Mouse (Mus musculus) forebrain, embryonic 12.5 days (tissue): ENCODE measurements around the gene Vmo1. TPM values are rescaled to one million over a fixed set of nuclear protein-coding genes. Genes with fewer than 3 reads are reported as not detected.

Source experiments
- ATAC-seq: fragments of 200-750 bp; cut with Nextera tagmentation; 2 replicates; pipeline ENCODE4 v1.8.0; 2017; ENCODE audit warnings: moderate TSS enrichment; ENCODE audit not compliant: low FRiP score
- H3K27ac ChIP-seq: fragments of 300-500 bp; sonication (generic); 2 replicates; pipeline ENCODE4 v1.5.1; 2016; ENCODE audit warnings: mild to moderate bottlenecking
- H3K27me3 ChIP-seq: fragments of 300-500 bp; sonication (generic); 2 replicates; pipeline ENCODE4 v1.6.1; 2016; ENCODE audit warnings: mild to moderate bottlenecking
- H3K36me3 ChIP-seq: fragments of 300-500 bp; sonication (generic); replicated peaks from 2 replicates; pipeline ENCODE4 v1.6.1; 2016; ENCODE audit warnings: mild to moderate bottlenecking
- H3K4me1 ChIP-seq: fragments of 300-500 bp; sonication (generic); 2 replicates; pipeline ENCODE4 v1.6.1; 2016
- H3K4me2 ChIP-seq: fragments of 300-500 bp; sonication (generic); 2 replicates; pipeline ENCODE4 v1.6.1; 2016; ENCODE audit warnings: mild to moderate bottlenecking, moderate library complexity
- H3K4me3 ChIP-seq: fragments of 300-500 bp; sonication (generic); replicated peaks from 2 replicates; pipeline ENCODE4 v1.5.1; 2016; ENCODE audit warnings: mild to moderate bottlenecking
- H3K9ac ChIP-seq: fragments of 300-500 bp; sonication (generic); 2 replicates; pipeline ENCODE4 v1.6.1; 2016; ENCODE audit warnings: mild to moderate bottlenecking
- H3K9me3 ChIP-seq: fragments of 300-500 bp; sonication (generic); 2 replicates; pipeline ENCODE4 v1.6.1; 2016
- WGBS: fragments of 180-500 bp; shearing (Covaris S2); methylation state at CpG from one replicate; pipeline ENCODE4 v1.1.7; 2016; 5-methylcytosine and 5-hydroxymethylcytosine counted together
- polyA plus RNA-seq: library from polyadenylated mRNA; unstranded; fragments of >200 nt; fragmentation: Nextera tagmentation; extraction: Ambion mirVana; gene quantifications from 2 replicates; pipeline ENCODE4 v1.2.1, GENCODE M21; 2016

Gene Vmo1
- polyA plus RNA-seq, 1 experiment from 2014 or later: not detected

DNA sequence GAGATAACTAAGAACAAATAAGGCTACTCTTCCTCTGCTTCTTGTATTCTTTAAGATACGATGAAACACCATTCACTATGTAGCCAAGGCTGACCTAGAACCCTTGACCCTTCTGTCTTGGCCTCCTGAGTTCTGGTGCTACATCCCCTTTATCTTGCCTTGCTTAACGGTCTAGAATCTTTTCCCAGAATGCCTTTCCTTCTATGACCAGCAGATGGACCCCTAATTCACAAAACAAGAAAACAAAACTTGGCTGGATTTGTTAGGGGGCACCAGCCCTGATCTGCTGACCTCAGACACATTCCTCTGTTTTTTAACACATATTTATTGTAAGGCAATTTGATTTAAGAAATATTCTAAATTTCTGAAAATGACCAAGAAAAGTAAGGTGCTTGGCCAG, 1.9 kb upstream of the Vmo1 start:
- 35% methylated on average over 2 of the region's 2 CpGs for WGBS
- Histone ChIP-seq H3K9me3 (no peaks in the 10 kb centered on the region), H3K36me3 (no peaks in the 10 kb centered on the region), H3K4me1 (peaks cover 9% of the 10 kb centered on the region), H3K27ac (no peak overlapping the region), H3K4me2 (no peak overlapping the region), H3K27me3 (peaks cover 25% of the 10 kb centered on the region), H3K4me3 (no peak overlapping the region), H3K9ac (no peak overlapping the region)
- ATAC-seq: no peak

DNA sequence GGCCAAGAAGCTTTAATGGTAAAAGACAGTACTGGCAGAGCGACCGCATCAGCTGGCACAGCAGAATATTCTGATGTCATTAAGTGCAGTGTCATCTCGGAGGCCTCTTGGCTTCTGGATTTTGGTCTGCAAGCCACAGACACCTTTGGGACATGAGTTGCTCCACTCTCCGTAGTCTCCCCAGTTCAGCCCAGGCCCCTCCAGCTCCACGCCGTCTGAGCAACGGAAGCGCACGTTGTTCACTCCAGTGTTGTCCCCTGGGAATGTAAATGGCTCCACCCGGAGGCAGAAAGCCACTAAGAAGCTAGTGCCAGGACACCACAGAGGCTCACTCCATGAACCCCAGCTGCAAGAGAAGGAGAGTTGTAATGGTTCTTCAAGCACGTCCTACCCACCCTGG, 896 bp downstream of the Vmo1 start:
- no peak for ATAC-seq
- 58% methylated on average over 11 of the region's 11 CpGs for WGBS
- H3K27ac ChIP-seq: no peak overlapping the region

DNA sequence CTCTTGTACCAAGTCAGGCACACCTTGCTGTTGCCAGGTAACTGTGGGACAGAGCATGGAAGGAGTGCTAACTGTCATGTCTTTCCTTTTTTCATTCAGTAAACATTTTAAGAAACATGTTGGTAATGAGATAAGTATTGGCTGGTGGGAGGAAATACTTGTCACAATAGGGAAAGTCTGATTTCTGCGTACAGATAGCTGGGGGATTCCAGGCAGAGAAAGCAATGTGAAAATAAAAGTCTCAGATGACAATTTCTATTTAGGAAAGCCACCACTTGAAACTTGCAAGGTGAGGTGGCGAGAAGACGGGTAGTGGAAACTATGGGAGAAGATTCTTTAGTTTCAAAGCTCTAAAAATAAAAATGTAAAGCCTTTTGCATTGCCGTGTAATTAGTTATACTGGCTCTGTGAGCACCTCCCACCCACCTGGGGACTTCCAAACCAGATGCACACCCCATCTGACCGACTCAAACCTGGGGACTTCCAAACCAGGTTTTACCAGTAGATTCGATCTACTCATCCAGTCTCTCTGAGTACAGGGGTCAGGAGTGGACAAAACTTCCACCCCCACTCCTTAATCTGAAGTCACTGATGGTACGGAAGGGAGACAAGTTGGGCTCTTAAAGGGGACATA, 1.6 kb downstream of the Vmo1 start:
- 85% methylated on average over 7 of the region's 7 CpGs for WGBS
- peaks cover 24% of the 10 kb centered on the region for H3K27me3 ChIP-seq
- no peak overlapping the region for H3K27ac ChIP-seq
- no peak overlapping the region for H3K4me3 ChIP-seq
- no peaks in the 10 kb centered on the region for H3K36me3 ChIP-seq
- H3K9me3 ChIP-seq: no peaks in the 10 kb centered on the region
- no peak for ATAC-seq
- no peak overlapping the region for H3K4me2 ChIP-seq
- H3K4me1 ChIP-seq: peaks cover 5% of the 10 kb centered on the region; the same call in 1 of the 2 replicates
- no peak overlapping the region for H3K9ac ChIP-seq

More for the DNA sequence above, 896 bp downstream of the Vmo1 start:
- H3K9ac ChIP-seq: no peak overlapping the region
- peaks cover 24% of the 10 kb centered on the region for H3K27me3 ChIP-seq
- no peak overlapping the region for H3K4me3 ChIP-seq
- H3K4me1 ChIP-seq: peaks cover 5% of the 10 kb centered on the region; the same call in 1 of the 2 replicates
- no peaks in the 10 kb centered on the region for H3K36me3 ChIP-seq
- no peak overlapping the region for H3K4me2 ChIP-seq
- H3K9me3 ChIP-seq: no peaks in the 10 kb centered on the region

DNA sequence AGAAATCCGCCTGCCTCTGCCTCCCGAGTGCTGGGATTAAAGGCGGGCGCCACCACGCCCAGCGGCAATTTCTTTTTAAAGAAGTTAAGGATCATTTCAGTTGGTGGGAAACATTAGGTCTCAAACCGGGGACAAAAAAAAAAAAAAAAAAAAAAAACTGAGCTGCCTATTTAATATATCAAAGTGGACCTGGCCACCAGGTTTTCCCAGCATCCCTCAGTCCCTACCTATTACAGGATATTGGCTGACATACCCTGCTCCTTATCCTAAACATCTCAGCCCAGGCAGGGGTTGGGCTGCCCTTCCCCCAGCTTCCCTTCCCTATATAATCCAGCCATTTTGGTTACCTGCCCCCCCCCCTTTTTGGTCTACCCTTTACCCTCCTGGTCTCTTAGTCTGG, 2.6 kb downstream of the Vmo1 start:
- Histone ChIP-seq H3K4me3 (no peak overlapping the region), H3K27me3 (peaks cover 24% of the 10 kb centered on the region), H3K36me3 (no peaks in the 10 kb centered on the region), H3K9ac (no peak overlapping the region), H3K27ac (no peak overlapping the region), H3K4me2 (no peak overlapping the region), H3K4me1 (peaks cover 5% of the 10 kb centered on the region; the same call in 1 of the 2 replicates), H3K9me3 (no peaks in the 10 kb centered on the region)
- no peak for ATAC-seq
- 90% methylated on average over 7 of the region's 7 CpGs for WGBS

DNA sequence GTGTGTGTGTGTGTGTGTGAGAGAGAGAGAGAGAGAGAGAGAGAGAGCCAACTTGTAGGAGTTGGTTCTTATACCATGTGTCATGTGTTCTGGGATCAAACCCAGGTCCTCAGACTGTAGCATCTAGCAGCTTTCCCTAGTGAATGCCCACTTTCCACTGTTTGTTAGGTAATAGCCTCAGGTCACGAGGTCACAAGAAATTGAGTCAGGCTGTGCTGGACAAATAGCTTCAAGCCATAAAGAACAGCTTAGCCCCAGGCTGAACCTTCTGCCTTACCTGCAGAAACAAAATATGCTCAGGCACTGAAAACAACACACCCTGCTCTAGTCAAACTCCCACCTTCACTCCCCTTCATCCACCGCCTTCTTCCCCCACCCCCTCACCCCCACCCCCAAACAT, 3.2 kb downstream of the Vmo1 start:
- H3K27ac ChIP-seq: no peak overlapping the region
- 85% methylated on average over 2 of the region's 2 CpGs for WGBS
- H3K4me1 ChIP-seq: peaks cover 5% of the 10 kb centered on the region; the same call in 1 of the 2 replicates
- H3K9ac ChIP-seq: no peak overlapping the region
- H3K36me3 ChIP-seq: no peaks in the 10 kb centered on the region
- H3K4me2 ChIP-seq: no peak overlapping the region
- H3K9me3 ChIP-seq: no peaks in the 10 kb centered on the region
- H3K4me3 ChIP-seq: no peak overlapping the region
- ATAC-seq: no peak
- H3K27me3 ChIP-seq: peaks cover 24% of the 10 kb centered on the region

DNA sequence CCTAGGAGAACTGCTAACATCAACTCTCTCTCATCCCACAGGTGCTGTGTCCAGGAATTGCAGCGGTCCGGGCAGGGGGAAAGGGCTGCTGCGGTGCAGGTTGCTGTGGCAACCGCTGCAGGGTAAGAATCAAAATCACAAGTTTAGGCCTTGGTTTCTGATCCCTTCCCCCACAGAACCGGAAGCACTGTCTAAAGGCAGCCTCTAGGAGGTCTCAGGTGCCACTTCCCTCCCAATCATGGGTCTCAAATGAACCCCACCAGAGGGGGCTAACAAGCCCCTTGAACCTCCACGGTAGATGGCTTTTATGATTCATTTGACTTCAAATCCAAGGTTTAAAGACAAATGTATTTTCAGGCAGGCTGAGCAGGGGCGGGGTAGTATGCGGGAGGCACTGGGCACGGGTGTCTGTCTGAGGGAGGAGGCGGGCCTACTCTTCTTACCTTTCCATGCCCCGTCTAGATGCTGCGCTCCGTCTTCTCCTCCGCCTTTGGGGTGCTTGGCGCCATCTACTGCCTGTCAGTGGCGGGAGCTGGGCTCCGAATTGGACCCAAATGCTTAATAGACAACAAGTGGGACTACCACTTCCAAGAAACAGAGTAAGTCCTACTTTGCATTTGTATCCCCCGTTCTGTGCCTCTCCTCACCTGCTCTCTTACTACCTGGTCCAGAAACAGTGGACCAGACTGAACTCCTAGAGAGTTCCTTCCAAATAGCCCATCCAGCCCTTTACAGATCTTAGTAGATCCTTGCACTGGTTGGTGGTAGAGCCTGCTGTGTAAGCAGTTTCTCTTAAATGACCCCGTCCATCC, 4.5 kb downstream of the Vmo1 start:
- H3K9me3 ChIP-seq: no peaks in the 10 kb centered on the region
- no peak overlapping the region; the same call in 1 of the 2 replicates for H3K9ac ChIP-seq
- ATAC-seq: no peak
- peaks cover 5% of the 10 kb centered on the region; the same call in 1 of the 2 replicates for H3K4me1 ChIP-seq
- no peaks in the 10 kb centered on the region for H3K36me3 ChIP-seq
- no peak overlapping the region for H3K4me3 ChIP-seq
- H3K27me3 ChIP-seq: peaks cover 31% of the 10 kb centered on the region
- peak overlapping the region; percentile 40 for H3K4me2 ChIP-seq
- WGBS: 8% methylated on average over 19 of the region's 19 CpGs
- no peak overlapping the region for H3K27ac ChIP-seq

DNA sequence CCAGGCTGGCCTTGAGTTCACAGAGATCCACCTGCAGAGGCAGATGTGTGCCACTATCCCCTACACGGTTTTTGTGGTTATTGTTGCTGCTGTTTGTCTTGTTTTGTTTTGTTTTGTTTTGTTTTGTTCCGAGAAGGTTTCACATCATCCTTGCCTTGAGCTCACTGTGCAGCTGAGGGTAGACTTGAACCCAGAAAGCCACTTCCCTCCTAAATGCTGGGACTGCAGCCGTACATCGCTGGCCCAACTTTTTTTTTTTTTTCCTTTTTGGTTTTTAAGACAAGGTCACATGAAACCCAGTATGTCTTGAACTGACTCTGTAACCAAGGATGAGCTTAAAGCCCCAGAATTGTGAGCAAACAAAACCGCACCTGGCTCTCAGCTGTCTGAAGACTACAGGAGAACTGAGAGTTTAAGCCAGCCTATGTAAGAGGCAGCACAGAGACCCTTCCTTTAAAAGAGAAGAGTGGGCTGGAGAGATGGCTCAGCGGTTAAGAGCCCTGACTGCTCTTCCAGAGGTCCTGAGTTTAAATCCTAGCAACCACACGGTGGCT, 7.4 kb downstream of the Vmo1 start:
- H3K9ac ChIP-seq: no peak overlapping the region
- H3K4me3 ChIP-seq: no peak overlapping the region
- H3K27me3 ChIP-seq: peaks cover 23% of the 10 kb centered on the region
- ATAC-seq: no peak
- H3K4me2 ChIP-seq: no peak overlapping the region
- no peaks in the 10 kb centered on the region for H3K9me3 ChIP-seq
- peaks cover 5% of the 10 kb centered on the region; the same call in 1 of the 2 replicates for H3K4me1 ChIP-seq
- no peak overlapping the region for H3K27ac ChIP-seq
- 73% methylated on average over 7 of the region's 7 CpGs for WGBS
- no peaks in the 10 kb centered on the region for H3K36me3 ChIP-seq

DNA sequence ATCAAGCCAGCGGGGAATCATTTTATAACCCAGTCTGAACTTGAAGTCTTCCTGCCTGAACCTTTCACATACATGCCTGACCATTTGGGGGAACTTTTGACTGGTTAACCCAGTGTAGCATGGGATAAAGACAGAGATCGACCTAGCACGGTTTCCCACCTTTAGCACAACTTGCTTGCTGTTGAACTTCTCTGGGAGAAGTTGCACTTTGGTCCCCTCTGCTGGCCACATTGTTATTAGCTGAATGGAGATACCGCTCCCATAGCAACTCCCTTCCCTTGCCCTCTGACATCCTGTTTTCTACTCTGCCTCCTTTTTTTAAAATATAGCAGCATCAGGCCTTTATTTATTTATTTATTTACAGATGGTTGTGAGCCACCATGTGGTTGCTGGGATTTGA, 8.0 kb downstream of the Vmo1 start:
- peaks cover 23% of the 10 kb centered on the region for H3K27me3 ChIP-seq
- H3K4me1 ChIP-seq: peaks cover 5% of the 10 kb centered on the region; the same call in 1 of the 2 replicates
- H3K9me3 ChIP-seq: no peaks in the 10 kb centered on the region
- WGBS: 31% methylated on average over 4 of the region's 4 CpGs
- no peak overlapping the region for H3K4me2 ChIP-seq
- H3K27ac ChIP-seq: no peak overlapping the region
- no peak overlapping the region for H3K4me3 ChIP-seq
- no peaks in the 10 kb centered on the region for H3K36me3 ChIP-seq
- ATAC-seq: no peak
- H3K9ac ChIP-seq: no peak overlapping the region

DNA sequence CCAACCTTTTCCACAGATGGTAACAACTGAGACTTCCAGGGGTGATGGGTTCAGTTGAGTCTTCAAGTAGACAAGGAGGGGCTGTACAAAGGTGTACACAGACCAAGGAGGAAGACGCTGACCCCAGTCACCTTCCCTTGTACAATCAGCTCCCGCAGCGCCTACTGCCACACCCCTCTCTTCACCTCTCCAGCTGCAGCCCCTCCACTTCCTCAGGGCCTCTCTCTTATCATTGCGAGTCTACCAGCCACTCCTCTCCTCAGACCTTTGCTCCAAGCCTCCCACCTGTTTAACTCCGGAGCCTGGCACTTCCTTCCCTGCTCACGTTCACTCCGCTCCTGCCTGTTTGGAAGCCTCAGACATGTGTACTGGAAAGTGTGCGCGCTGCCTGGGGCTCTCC, 9.4 kb downstream of the Vmo1 start, which contains the start of gene Tm4sf5:
TSS of gene Tm4sf5 (plus strand) at position 275 of the 400 bp plus-strand sequence.
- no peak within 1 kb of the TSS for H3K4me3 ChIP-seq
- H3K4me1 ChIP-seq: peaks cover 5% of the 10 kb centered on the region; the same call in 1 of the 2 replicates
- no peak for ATAC-seq
- no peak within 1 kb of the TSS for H3K4me2 ChIP-seq
- no peaks in the 10 kb centered on the region for H3K9me3 ChIP-seq
- WGBS: 78% methylated on average over 9 of the region's 9 CpGs
- H3K27me3 ChIP-seq: peaks cover 18% of the 10 kb centered on the region
- no peak within 1 kb of the TSS for H3K9ac ChIP-seq
- no peaks in the 10 kb centered on the region for H3K36me3 ChIP-seq
- H3K27ac ChIP-seq: no peak within 1 kb of the TSS

DNA sequence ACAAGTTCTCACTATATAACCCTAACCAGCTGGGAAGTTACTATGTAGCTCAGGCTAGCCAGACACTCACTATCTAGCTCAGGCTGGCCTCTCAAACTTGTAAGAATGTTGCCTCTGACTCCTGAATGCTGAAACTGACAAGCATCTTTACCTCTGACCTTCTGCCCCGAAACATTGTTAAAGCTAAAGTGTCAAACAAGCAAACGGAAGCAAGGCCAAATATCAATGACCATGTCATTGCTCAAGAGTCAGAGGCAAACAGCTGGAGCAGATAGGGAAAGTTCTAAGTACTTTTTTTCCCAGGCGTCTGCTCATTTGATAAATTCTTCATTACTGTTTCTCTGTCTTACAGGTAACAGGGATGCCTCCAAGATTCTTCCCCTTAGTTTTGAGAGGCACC, 12.4 kb downstream of the Vmo1 start:
- Histone ChIP-seq H3K4me2 (no peak overlapping the region), H3K4me3 (no peak overlapping the region), H3K36me3 (no peaks in the 10 kb centered on the region), H3K27ac (no peak overlapping the region), H3K9me3 (no peaks in the 10 kb centered on the region), H3K27me3 (peaks cover 10% of the 10 kb centered on the region), H3K4me1 (no peaks in the 10 kb centered on the region), H3K9ac (no peak overlapping the region)
- WGBS: 78% methylated on average over 3 of the region's 3 CpGs
- no peak for ATAC-seq

DNA sequence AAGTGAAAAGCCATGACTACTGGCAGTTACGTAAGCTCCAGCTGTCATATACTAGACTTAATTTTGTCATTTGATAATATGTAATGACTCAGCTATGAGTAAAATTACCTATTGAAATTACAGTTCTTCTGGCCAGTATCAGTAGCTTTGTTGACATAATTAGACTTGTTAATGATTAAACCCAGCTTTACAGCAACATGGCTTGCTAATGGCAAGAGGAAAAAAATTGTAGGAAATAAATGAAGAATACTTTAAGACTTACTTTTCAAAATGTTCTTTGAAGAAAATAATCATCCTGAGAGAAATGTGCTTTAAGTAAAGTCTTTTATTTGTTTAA, 14.0 kb downstream of the Vmo1 start:
- Histone ChIP-seq H3K27ac (no peak overlapping the region), H3K27me3 (peaks cover 8% of the 10 kb centered on the region), H3K4me1 (no peaks in the 10 kb centered on the region), H3K4me3 (no peak overlapping the region), H3K36me3 (no peaks in the 10 kb centered on the region), H3K4me2 (no peak overlapping the region), H3K9me3 (no peaks in the 10 kb centered on the region), H3K9ac (no peak overlapping the region)
- WGBS: 95% methylated on average over 1 of the region's 1 CpGs
- no peak for ATAC-seq

DNA sequence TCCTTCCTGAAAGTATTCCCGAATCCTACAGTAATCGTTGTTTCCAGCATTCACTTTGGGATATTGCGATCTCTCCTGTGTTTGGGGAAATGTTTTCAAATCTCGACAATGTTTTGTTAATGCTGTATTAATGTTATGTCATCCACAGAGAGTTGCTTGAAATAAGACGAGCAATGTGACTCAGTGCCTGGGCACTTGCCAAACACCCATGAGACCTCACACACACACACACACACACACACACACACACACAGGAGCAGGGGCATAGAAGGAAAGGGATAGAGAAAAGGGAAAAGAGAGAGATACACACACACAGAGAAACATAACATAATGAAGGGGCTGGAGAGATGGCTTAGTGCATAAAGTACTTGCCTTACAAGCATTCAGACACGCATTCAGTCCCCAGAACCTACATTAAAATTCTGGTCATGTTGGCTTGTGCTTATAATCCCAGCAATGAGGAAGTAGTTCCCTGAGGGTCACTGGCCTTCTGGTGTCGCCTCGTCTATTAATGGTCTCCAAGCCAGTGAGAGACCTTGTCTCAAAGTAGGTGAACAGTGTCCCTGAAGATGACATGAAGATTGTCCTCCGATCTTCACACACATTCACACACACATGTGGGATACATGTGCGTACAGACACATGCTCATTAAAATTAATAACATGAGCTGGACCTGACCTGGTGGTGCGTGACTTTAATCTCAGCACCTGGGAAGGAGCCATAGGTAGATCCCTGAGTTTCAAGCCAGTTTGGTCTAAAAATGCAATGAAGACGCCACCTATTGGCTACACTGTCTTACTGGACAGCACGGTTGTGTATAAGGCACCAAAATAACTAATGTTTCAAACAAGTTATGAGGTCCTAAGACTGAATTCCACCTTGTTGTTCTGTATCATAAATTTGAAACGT, 14.6 kb downstream of the Vmo1 start:
- no peak for ATAC-seq
- WGBS: 71% methylated on average over 14 of the region's 14 CpGs
- Histone ChIP-seq H3K36me3 (no peaks in the 10 kb centered on the region), H3K27me3 (peaks cover 2% of the 10 kb centered on the region), H3K4me2 (no peak overlapping the region), H3K27ac (no peak overlapping the region), H3K9ac (no peak overlapping the region), H3K9me3 (no peaks in the 10 kb centered on the region), H3K4me3 (no peak overlapping the region), H3K4me1 (no peaks in the 10 kb centered on the region)
